Mouse (Mus musculus) lung, adult 2 months (tissue): Measurements from ENCODE around the gene Bclaf1. TPM values are rescaled to one million over a fixed set of nuclear protein-coding genes. Genes with fewer than 3 reads are reported as not detected.
A peak's percentile ranks its signal among the peaks of the same experiment; 100 is the strongest.

Experiments
- DNase-seq: peaks from one replicate; pipeline ENCODE4 v3.0.0; 2022
- H3K4me1 ChIP-seq: fragments of 200-500 bp; 2 replicates; pipeline ENCODE4 v1.6.1; 2011; ENCODE audit warnings: low read length; ENCODE audit not compliant: control insufficient read depth, insufficient read depth
- H3K4me3 ChIP-seq: fragments of 200-500 bp; replicated peaks from 2 replicates; pipeline ENCODE3; 2011; ENCODE audit warnings: low read depth, mild to moderate bottlenecking, control low read depth, low read length; ENCODE audit errors: extremely low read depth
- CTCF ChIP-seq: fragments of 200-500 bp; IDR thresholded peaks from 2 replicates; pipeline ENCODE4 v1.5.1; 2011; ENCODE audit warnings: mild to moderate bottlenecking, low read length, control low read depth; ENCODE audit not compliant: insufficient read depth
- POLR2A ChIP-seq: fragments of 200-500 bp; IDR thresholded peaks from 2 replicates; pipeline ENCODE4 v1.6.1; 2011; ENCODE audit warnings: low read depth, mild to moderate bottlenecking, control low read depth, low read length, borderline replicate concordance; ENCODE audit errors: extremely low read depth
- WGBS: fragments of 180-500 bp; shearing (Covaris S2); methylation state at CpG from one replicate; pipeline ENCODE4 v1.1.7; 2018; 5-methylcytosine and 5-hydroxymethylcytosine counted together
- polyA plus RNA-seq: library from polyadenylated mRNA; depleted of rRNA; stranded (reverse); fragments of >200 nt; gene quantifications from 2 replicates; pipeline ENCODE4 v1.2.3, GENCODE M21; 2012

The Bclaf1 gene
- polyA plus RNA-seq, 1 experiment, result 19.0 TPM

- peaks cover 5% of the 10 kb centered on the region for H3K4me1 ChIP-seq
- 31% methylated on average over 13 of the region's 13 CpGs for WGBS
- TF ChIP-seq POLR2A (no peak), CTCF (no peak)
- DNase-seq, result no peak
- peak overlapping the region; percentile 24 for H3K4me3 ChIP-seq
Observed at GRCm38 (mm10) chr10:20313447-20313846, 1.2 kb downstream of the Bclaf1 start.

- no peak overlapping the region for H3K4me3 ChIP-seq
- 58% methylated on average over 4 of the region's 4 CpGs for WGBS
- H3K4me1 ChIP-seq, result peaks cover 5% of the 10 kb centered on the region
- no peak for DNase-seq
- TF ChIP-seq CTCF (no peak), POLR2A (no peak)
Observed at GRCm38 (mm10) chr10:20313941-20314340, 1.7 kb downstream of the Bclaf1 start.

GRCm38 (mm10) chr10:20314797-20315196 lies 2.5 kb downstream of the Bclaf1 start:
- Histone ChIP-seq H3K4me3 (no peak overlapping the region), H3K4me1 (peaks cover 5% of the 10 kb centered on the region)
- TF ChIP-seq POLR2A (no peak), CTCF (no peak)
- DNase-seq, result no peak
- WGBS, result 40% methylated on average over 2 of the region's 2 CpGs

- H3K4me3 ChIP-seq, result no peak overlapping the region
- 69% methylated on average over 5 of the region's 5 CpGs for WGBS
- no peak for DNase-seq
Observed at GRCm38 (mm10) chr10:20317466-20317865, 5.2 kb downstream of the Bclaf1 start.

GRCm38 (mm10) chr10:20326226-20326625 lies 14.0 kb downstream of the Bclaf1 start:
- TF ChIP-seq CTCF, result no peak
- TF ChIP-seq POLR2A, result no peak
- DNase-seq, result no peak
- Histone ChIP-seq H3K4me1 (no peaks in the 10 kb centered on the region), H3K4me3 (no peak overlapping the region)

More at GRCm38 (mm10) chr10:20317466-20317865, 5.2 kb downstream of the Bclaf1 start:
- peaks cover 5% of the 10 kb centered on the region for H3K4me1 ChIP-seq
- TF ChIP-seq CTCF (no peak), POLR2A (no peak)

GRCm38 (mm10) chr10:20331262-20331661 lies 19.0 kb downstream of the Bclaf1 start:
- no peak overlapping the region for H3K4me3 ChIP-seq
- H3K4me1 ChIP-seq, result no peaks in the 10 kb centered on the region
- WGBS, result 79% methylated on average over 2 of the region's 2 CpGs
- TF ChIP-seq POLR2A (no peak), CTCF (no peak)
- no peak for DNase-seq

- 91% methylated on average over 7 of the region's 7 CpGs for WGBS
Observed at GRCm38 (mm10) chr10:20337872-20338271, 25.6 kb downstream of the Bclaf1 start.

GRCm38 (mm10) chr10:20345736-20346135 lies 33.5 kb downstream of the Bclaf1 start:
- no peak for DNase-seq
- Histone ChIP-seq H3K4me3 (no peak overlapping the region), H3K4me1 (no peaks in the 10 kb centered on the region; the same call in 1 of the 2 replicates)
- TF ChIP-seq CTCF (no peak), POLR2A (no peak)
- 43% methylated on average over 1 of the region's 1 CpGs for WGBS

More at GRCm38 (mm10) chr10:20337872-20338271, 25.6 kb downstream of the Bclaf1 start:
- no peak for TF ChIP-seq CTCF
- no peak for TF ChIP-seq POLR2A
- Histone ChIP-seq H3K4me1 (no peaks in the 10 kb centered on the region), H3K4me3 (no peak overlapping the region)
- no peak for DNase-seq

- no peaks in the 10 kb centered on the region; the same call in 1 of the 2 replicates for H3K4me1 ChIP-seq
- TF ChIP-seq CTCF (no peak), POLR2A (peak; percentile 39; the same call in 1 of the 2 replicates)
- under 1% methylated on average over 58 of the region's 58 CpGs for WGBS
- DNase-seq, result peak; percentile 86
- peak within 1 kb of the TSS; percentile 66 for H3K4me3 ChIP-seq
Observed at GRCm38 (mm10) chr10:20347285-20348214, 35.3 kb downstream of the Bclaf1 start, which contains the start of gene Mtfr2. Gene Mtfr2 (plus strand): TSS chr10:20347770.
